Mouse (Mus musculus) 3134 (cell line): ENCODE measurements around the gene Ipo7.
"Not testable (repeated sequence)": the region's sequence is repeated elsewhere in the genome, so short reads cannot be mapped to it uniquely, and the experiment has no call there.

Experiments
- DNase-seq: peaks from one replicate; pipeline ENCODE4 v3.0.0-alpha.2; 2011; ENCODE audit warnings: low spot score; ENCODE audit not compliant: insufficient read length; ENCODE audit errors: extremely low read depth

The Ipo7 gene

GRCm38 (mm10) chr7:110018117-110018630 lies at the start of gene Ipo7:
Ipo7 (plus strand) TSS chr7:110018274.
- peak; percentile 88 for DNase-seq

DNA sequence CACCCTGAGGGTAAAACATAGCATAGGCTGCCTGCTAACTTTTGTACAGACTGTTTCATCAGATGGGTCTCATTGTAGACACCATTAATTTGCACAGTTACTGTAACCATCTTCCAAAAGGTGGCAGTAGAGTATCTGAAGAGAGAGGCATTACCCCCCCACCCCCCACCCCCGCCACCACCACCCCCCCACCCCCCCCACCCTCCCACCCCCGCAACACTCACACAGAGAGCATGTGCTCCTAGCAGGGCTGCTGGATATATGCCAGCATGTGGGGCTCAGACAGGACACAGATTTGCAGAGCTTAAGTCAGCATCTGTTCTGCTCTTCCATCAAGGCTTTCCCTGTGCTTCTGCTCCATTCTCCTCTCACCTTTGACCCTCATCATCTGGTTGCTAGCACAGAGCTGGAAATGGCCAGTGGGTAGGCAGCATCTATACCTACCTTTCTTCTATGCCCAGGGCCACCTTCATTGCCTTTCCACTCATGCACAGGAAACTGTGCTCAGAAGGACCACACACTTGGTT lies 49.1 kb upstream of the Ipo7 start:
- DNase-seq = no peak

DNA sequence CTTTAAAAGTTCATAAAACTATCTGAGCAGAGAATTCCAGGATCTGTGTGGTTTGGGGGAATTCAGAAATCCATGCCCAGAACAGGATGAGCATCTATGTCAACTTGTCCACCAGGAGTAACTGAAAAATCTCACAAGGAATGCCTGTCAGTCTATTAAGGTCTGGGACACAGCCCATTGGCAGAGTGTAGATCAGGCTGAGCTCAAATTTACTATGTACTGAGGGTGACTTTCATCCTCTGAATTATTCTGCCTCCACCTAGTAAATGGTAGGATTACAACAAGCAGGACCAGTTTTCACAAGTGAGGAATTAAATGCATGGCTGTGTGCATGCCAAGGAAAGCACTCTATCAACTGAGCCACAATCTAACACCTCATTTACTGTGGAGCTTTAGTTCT lies 48.5 kb upstream of the Ipo7 start:
- DNase-seq = no peak

GRCm38 (mm10) chr7:109975966-109976715 lies 41.9 kb upstream of the Ipo7 start:
- no peak for DNase-seq

DNA sequence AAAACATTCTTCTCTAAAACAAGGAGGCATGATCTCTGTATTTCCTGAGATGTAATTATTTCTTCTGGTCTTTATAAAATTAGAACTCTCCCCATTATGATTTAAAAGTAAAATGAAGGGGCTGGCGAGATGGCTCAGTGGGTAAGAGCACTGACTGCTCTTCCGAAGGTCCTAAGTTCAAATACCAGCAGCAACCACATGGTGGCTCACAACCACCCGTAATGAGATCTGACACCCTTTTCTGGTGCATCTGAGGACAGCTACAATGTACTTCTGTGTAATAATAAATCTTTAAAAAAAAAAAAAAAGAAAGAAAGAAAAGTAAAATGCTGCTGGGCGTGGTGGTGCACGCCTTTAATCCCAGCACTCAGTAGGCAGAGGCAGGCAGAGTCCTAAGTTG lies 40.9 kb upstream of the Ipo7 start:
- DNase-seq = not testable (repeated sequence)

GRCm38 (mm10) chr7:109984608-109985007 lies 33.5 kb upstream of the Ipo7 start:
- not testable (repeated sequence) for DNase-seq

GRCm38 (mm10) chr7:109985661-109986132 lies 32.4 kb upstream of the Ipo7 start:
- no peak for DNase-seq

- DNase-seq = peak; percentile 100
These were observed 31.9 kb upstream of the Ipo7 start for GRCm38 (mm10) chr7:109986133-109986669.

GRCm38 (mm10) chr7:109986775-109987174 lies 31.3 kb upstream of the Ipo7 start, which contains the start of gene Tmem41b:
Tmem41b (minus strand) TSS chr7:109986929.
- not testable (repeated sequence) for DNase-seq

- no peak for DNase-seq
These were observed 26.8 kb upstream of the Ipo7 start for GRCm38 (mm10) chr7:109991286-109991685.

GRCm38 (mm10) chr7:109993157-109993959 lies 24.7 kb upstream of the Ipo7 start:
- peak; percentile 65 for DNase-seq

- no peak for DNase-seq
These were observed 19.7 kb upstream of the Ipo7 start for GRCm38 (mm10) chr7:109998388-109998787.

- no peak for DNase-seq
These were observed 16.0 kb upstream of the Ipo7 start for GRCm38 (mm10) chr7:110002092-110002491.

- peak; percentile 91 for DNase-seq
These were observed 15.1 kb upstream of the Ipo7 start for GRCm38 (mm10) chr7:110002968-110003367.

GRCm38 (mm10) chr7:110005976-110006375 lies 12.1 kb upstream of the Ipo7 start:
- DNase-seq = no peak

- no peak for DNase-seq
These were observed 11.4 kb upstream of the Ipo7 start for GRCm38 (mm10) chr7:110006471-110007195.

GRCm38 (mm10) chr7:110008513-110008912 lies 9.6 kb upstream of the Ipo7 start:
- DNase-seq = no peak

DNA sequence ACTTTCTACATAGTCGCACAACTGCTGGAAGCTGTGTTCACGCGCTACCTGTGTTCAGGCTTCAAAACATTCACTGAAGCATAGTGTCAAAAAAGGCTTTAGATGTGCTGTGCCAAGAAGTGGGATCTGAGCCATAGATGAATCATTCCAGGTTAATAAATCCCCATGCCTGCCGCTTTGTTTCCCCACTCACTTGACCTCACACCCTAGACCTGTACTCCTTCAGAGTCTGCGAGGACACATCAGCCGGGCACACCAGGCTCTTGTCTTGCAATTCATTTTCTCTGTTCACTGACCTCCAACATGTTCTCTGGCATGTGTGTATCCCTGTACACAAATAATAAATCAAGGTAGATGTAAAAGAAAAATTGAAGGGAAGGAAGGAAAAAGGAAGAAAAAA lies 9.0 kb upstream of the Ipo7 start:
- no peak for DNase-seq

- no peak for DNase-seq
These were observed 6.7 kb upstream of the Ipo7 start for GRCm38 (mm10) chr7:110011417-110011816.

GRCm38 (mm10) chr7:110014272-110014671 lies 3.8 kb upstream of the Ipo7 start:
- no peak for DNase-seq
